Mouse (Mus musculus) mouse embryonic stem cell (cell line): Measurements from ENCODE around the gene Slc8a1.

Experiments used
- in situ Hi-C, 2 experiments: fragments of 300-500 bp; cut with MboI; formaldehyde crosslinking; loops; 1 replicate in 1 of 2; 3 replicates in 1 of 2; pipeline ENCODE4 v1.14.3; 2019 to 2020; ENCODE audit warnings: low sequenced_read_pairs in 2 of 2, low pct_unique_long_range_greater_than_20kb in 1 of 2, mixed read lengths in 1 of 2; ENCODE audit not compliant: unreplicated experiment in 1 of 2

Slc8a1 gene

DNA sequence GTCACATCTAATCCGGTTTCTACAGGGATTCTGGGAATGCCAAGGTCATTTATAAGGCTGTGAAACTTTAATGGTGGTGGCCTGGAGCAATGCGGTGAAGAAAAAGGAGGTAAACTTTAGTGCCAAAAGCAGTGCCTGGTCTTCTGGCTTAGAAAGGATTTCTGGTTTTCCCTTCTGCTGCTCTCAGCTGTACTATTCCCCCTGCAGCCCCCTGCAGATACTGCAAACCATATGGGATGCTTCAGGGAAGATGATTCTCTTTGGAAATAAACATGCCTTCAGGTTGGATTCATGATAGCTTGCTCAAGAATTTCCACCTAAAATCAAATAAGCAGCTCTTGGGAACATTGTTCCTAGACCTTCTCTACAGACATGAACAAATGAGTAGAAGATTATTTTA is 208.3 kb downstream of the Slc8a1 start:
- in situ Hi-C loops: no loop called here

DNA sequence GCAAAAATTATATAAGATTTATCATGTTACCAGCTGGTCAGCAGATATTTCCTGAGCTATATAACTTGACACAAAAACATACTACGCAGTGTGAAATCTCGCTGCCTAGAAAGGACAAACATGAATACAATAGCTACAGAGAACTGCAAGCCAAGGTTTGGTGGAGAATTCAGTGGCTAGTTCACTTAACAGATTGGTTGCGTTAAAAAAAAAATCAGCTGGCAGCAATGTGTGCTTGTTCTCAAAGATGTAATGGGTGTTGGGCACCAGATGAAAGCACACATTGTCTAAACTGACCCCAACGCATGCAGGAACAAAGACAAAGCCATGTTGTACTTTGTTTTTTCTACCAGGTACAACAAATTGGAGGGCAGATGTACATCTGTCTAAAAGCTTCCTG is 209.2 kb downstream of the Slc8a1 start:
- in situ Hi-C loops: no loop called here

DNA sequence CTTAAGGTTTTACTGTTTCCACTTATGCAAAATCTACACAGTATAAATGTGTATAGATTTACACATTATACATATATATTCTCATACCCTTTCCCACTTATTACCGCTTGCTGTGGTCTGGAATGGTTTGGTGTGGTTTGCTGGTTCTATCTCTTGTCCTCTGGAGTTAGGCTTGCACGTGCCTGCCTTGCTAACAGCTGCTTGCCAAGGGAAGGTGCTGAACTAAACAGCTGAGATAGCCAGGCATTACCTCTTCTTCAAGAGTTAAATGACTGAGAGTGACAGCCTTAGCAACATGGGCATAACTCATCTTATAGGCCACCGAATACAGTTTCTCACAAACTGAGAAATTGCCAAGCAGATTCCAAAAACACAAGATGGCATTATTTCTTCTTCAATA is 211.7 kb downstream of the Slc8a1 start:
- in situ Hi-C loops: no loop called here

DNA sequence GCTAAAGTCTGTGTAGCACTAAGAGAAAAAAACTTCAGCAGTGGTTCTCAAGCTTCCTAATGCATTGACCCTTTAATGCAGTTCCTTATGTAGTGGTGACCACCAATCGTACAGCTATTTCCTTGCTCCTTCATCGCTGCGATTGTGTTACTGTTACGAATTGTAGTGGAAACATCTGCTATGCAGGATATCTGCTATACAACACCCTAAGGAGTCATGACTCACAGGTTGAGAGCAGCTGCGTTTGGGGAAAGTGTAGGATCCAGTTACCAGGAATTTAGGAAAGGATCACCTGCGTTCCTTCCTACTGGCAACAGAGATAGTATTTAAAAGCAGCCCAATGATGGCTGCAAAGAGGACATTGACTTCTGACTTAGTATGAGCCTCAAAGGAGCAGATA is 213.4 kb downstream of the Slc8a1 start:
- in situ Hi-C loops: no loop called here

DNA sequence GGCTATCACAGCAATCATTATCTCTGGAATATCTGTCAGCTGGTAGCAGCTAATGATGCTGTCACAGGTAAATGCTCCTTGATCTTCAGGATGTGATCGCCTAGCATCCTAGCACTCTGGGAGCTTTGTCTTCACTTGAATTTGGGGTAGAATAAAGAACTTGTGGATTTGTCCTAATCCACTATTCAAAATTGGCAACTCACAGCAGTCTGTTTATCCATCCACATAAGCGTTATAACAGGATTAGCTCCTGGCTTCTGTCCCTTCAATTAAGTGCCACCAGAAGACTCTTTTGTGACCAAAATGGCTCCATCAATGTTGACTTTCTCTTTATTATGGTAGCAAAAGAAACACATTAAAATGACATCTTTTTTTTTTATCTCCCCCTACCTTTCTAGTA is 214.2 kb downstream of the Slc8a1 start:
- in situ Hi-C loops: no loop called here

DNA sequence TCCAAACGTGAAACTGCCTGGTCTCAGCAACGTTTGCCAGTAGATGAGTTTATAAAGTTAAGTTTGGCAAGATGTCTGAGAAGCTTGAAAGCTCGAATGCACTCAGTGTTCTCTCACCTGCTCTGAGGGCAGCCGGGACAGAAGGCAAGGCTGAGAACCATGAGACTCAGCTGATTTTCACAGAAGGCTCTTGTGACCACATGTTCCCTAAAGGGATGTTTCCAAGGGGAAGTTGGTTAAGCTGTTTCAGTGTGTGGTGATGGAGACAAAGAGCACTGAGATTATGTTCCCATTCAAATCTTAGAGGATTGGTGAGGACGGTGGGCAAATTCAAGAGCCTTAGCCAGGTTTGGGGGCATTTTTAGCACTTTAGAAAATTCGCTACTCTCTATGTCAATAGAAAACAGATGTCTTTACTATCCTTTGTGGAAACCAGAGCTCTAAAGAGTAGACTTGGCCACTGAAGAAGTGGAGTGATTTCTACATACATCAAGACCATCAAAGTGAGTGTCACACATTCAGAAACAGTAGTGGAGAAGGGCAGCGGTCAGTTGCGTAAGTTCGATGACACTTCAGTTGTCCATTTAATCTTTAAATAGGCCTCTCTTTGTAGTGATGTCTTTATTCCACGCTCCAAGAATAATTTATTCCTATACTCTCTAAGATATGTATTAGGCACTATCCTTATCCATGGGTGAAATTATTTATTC is 219.7 kb downstream of the Slc8a1 start:
- in situ Hi-C loops: no loop called here

DNA sequence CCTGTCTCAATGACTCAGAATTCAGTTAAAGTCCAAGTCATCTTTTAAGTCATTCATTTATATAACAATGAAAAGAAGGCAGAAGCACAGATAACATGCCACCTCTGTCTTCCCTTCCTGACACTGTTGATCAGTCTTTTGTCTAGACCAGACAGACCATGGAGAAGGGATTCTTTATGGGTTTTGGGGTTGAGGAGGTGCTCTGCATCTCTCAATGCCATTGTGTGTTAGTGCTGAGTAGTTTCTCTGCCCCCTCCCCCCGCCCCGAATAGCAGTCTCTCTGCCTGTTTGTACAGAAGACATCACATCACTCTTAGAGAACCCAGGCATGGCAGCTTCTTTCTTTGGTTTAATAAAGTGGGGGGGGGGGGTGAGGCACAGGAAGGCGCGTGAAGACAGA is 222.0 kb downstream of the Slc8a1 start:
- in situ Hi-C loops: no loop called here

DNA sequence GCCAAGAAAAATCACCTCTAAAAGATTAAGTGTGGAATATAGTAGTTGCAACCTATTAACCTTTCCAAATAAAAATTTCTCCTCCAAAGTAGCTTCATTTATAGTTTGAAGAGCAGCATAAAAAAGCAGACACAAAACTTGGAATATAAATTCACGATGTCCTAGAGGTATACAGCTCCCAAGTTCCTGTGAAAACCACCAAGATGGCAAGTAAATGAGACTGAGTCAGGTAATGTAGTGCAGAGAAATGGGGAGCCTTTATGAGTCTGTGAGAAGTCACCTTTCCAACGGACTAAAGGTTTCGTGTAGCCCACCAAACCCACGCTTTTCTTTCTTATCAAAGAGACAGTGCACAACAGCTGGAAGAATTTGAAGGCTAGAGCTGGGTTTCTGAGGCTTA is 224.2 kb downstream of the Slc8a1 start:
- in situ Hi-C loops: no loop called here

DNA sequence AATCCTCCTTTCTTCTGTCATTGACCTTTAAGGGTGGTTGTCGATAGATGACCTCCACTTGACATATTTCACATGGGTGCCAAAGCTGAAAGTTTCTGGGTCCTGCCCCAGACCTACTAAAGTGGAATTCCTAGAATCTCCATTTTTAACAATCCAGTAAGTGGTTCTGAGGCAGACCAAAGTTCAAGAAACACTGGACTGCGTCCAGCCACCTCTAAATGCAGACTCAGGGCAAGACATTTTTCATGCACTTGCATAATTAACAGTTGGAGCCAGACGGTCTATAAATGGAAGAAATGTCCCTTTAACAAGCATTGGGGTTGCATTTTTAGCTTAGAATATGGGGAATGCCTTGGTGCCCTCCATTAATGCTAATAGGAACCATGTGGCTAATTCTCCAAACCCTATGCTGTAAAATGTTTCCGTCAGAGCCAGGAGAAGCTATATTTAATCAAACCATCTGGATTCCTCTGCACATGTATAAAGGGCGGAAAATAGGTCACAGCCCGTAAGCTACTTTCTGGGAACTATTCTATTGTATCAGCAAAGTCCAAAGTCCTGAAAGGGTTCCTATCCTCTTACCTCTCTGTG is 224.7 kb downstream of the Slc8a1 start:
- in situ Hi-C loops: no loop called here

DNA sequence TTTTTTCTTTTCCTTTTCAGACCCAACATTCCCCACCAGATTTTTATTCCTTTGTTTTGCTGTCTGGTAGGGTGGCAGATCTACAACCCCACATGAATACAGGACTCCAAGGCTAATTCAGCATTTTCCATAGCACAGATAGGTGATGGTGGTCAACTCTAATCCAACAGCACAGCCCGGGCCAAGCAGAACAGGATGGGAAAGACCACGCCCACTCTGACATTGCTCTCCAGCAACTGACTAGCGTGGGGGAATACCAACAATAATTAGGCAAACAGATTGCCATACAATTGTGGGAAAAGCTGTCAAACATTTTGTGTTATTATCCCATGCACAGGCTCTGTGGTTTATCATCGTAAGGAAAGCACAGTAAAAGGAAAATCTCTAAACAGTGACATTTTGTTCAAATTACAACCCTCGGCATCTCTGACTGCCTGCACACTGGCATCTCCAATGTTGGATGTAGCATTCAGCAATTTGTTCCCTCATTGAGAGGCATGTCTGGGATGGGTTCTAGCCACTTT is 233.0 kb downstream of the Slc8a1 start:
- in situ Hi-C loops: no loop called here

DNA sequence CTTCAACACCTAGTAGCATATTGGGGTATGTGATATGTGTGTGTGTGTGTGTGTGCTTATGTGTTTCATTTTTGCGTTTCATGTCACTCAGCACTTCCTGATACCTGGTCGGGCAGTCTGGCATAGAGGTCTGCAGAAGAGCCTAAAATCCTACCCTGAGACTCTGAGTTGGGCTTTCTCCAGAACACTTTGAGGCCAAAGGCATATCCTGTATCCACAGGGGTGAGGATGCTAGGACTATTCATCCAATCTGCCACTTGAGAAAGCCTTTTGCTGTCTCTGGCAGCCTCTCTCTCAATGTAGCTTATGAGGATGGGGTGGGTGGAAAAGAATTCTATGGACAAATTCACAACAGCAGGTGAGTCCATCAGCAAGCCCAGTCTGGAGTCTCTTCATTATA is 234.1 kb downstream of the Slc8a1 start:
- in situ Hi-C loops: no loop called here

DNA sequence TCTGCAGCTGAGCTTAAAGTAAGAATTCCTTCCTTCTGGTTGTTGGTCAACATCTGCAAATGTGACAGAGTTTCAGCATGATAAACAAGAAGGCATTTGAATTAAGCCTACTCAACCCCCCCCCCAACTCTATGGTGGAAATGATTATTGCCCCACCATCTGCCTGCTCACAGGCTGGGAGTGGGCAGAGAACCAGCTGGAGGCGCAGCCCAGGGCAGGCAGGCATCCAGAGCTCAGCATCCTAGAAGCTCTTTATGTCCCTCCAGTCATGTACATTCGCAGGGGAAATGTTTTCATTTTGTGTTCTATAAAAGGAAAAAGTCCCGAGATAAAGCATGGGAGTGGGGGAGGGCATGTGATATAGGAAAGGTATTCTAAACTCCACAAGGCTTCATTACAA is 235.4 kb downstream of the Slc8a1 start:
- in situ Hi-C loops: no loop called here

DNA sequence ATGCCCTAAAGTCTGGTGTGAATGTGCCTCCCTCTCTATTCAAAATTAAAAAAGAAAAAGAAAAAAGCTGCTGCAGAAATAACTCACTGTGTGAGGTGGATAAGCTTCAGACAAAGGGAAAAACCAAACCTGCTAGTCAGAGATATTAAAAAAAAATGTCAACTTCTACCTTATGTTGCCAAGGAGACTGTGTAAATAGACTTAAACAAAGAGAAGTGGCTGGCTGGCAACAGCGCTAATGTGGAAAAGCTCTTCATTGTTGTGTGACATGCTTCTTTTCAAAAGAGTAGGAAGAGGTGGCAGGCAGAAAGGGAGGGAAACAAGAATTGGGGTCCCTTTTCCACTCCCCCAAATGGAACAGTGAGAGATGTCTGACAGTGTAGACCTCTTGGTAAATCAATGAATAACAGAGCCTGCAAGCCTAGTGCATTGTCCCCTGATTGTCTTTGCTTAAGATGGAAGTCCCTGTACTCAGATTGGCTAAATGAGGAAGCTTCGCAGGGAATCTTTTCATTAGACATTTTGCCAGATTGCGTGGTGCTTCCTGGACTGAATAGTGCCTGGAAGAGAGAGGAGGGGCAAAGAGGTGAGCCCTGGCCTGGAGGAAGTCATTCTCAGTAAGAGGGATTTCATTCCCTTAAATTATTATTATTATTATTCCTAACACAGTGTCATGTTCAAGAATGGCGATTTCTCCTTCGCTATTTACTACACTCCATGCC is 237.3 kb downstream of the Slc8a1 start:
- in situ Hi-C loops: no loop called here

DNA sequence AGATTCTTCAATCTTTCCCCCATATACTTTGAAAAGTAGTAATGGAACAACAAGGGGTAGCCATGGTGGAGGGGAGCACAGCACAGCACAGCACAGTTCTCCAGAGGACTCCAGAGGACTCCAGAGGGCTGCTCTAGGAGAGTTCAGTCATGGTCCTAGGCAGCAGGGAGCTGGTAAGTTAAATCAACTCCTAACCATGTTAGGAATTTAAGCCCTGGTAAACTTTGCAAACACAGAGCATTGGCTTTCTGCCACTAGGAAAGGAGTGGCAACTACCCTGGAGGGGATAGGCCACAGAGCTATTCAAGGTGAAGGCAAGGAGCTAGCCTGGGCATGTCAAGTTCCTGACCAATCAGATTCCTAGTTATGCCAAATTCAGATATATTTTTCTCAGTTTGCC is 240.3 kb downstream of the Slc8a1 start:
- in situ Hi-C loops: no loop called here

DNA sequence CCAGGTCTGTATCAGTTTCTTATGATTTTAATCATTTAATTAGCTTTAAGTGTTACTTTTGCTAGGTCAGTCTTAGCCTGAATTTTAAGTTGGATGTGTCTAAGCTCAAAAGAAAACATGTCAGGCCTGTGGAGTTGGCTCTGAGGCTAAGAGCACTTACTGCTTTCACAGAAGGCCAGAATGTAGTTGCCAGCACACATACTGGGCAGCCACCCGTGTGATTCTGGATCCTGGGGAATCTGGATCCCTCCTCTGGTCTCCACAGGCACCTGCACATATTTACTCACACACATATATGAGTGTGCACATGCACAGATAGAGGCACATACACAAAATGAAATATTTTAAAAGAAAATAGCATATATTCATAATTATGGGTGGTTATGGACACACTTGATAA is 241.6 kb downstream of the Slc8a1 start:
- in situ Hi-C loops: no loop called here

DNA sequence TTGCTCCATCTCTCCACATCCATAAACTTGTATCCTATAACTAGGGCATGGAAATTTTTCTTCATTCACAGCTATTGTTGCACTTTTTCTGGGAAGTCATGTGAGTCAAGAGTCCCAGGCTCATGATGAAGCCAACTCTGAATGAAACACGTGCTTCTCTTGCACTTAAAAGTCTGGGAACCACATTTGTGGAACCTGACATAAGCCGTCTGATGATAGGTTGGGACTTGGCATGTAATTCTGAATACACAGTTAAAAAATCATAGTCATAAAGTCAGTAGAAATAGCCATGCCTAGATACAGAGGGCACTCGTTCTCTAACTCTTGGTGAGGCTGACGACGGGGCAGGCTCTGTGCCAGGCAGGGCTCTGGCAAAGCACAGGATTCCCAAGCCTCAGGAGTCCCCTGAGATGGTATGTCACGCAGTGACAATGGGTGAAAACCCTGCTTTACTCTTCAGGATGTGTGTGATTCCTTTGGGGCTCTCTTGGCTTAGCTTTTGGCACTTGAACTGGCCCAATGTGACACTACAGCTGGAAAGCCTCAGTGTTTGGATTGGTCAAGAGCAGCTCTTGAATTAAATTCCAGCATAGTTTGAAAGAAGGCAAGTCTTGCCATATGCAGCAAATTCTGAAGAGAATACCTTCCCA is 245.8 kb downstream of the Slc8a1 start:
- in situ Hi-C loops: no loop called here

DNA sequence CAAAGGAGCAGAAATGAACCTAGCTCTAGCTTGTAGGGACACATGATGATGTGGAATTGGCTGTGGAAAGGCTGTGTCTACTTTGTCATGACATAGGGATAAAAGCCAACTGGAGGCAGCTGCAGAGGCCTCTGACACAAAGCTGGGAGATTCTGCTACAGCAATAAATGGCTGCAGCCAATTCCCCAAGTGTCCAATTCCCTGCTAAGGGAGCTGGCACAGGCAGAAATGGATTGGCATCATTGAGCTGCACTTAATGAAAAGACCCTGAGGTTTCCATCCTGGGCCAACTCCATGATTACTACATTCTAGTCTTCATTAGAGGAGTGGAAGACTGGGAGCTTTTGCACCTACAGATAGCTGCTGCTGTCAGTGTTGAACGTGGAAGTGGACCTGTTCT is 251.8 kb downstream of the Slc8a1 start:
- in situ Hi-C loops: no loop called here

DNA sequence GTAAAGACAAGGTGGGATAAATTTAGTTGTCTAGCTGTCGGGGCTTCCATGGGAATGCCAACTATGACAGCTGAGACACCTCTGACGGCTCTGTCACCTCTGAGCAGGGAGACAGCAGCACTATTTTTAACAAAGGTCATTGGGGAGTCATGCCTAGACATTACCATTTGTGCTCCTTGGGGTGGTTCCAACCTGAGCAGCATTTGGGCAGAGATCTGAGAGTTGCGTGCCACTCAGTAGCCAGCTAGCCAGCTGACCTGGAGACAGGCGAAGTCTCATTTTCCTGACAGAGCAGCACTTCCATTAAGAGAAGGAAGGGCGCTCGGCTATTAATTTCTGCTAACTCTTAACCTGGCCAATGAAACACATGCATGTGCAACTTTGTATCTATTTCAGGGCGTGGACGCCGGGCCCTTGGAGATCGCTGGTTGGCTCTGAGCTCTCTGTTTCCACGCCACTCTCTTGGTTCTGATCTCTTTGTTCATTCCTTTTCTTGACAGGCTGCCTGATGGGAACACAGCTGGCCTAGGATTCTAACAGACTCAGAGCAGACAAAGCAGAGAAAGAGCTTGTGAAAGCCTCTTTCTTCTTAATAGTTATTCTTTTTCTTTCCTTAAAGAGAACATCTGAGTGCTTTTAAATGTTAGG is 256.2 kb downstream of the Slc8a1 start:
- in situ Hi-C loops: no loop called here
